Mouse (Mus musculus) right cerebral cortex, postnatal 10 days (tissue): ENCODE measurements at regions not wholly inside any gene's neighbourhood (a gene's known extent, or its start where the extent isn't known, plus 50 kb on each side); places are given as distances from the start of the nearest gene placed in this dataset.
A peak's percentile ranks its signal among the peaks of the same experiment; 100 is the strongest.

Experiments
- DNase-seq, 2 experiments: peaks; one replicate each; pipeline ENCODE4 v3.0.0; 2021; ENCODE audit warnings: low spot score in 2 of 2

DNA sequence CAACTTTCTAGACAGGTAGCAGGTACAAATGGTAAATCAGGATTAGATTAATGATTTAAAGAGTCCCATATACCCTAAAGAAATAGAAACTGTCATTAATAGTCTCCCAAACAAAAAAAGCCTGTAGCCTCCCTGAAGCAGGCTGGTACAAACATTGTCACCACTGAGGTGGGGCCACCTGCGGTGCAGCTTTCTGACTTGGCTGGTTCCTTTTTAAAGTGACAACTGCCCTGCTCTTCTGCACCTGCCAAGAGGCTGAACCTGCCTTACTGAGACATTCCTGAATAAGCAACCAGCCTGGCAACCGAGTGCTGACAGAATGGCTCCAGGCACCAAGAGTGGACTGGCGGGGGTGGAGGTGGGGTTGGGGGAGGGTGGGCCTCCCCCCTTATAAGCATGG lies 687.0 kb upstream of the Vrk2 start:
- DNase-seq: no peak

DNA sequence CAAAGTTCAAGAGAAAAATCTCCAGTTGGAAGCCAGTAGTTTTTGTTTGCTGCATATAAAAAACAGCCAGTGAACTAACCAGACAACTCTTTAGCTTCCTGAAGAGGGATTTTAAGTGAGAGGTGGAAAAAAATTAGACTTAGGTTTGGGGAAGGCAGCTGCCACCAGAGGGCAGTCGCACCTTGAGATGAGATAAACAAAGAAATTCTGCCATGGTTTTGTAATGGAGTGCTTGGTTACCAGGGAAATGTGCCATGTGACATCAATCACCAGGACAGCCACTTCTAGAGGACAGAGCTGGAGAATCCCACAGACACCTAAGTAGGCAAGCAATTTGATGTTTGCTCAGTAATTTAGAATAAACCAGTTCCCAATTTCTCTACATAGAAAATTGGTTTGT lies 670.5 kb upstream of the Vrk2 start:
- peak; percentile 31 to 64 for DNase-seq

DNA sequence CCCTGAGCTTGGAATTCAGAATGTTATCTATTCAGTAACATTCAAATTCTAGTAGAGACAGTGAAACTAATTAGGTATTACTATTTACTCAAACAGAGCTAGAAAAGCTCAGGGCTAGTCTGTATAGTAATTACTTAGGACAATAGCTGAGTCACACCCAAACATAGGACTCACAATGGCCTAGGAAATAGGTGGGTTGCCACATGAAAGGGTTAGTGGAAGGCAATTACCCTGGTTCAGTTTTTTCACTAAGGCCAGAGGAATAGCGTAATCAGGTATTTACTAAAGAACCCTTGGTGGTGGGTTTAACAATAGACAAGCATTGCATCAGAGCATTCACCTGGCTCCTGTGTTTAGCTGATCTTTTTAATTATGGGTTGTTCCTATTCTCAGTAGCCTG lies 664.7 kb upstream of the Vrk2 start:
- DNase-seq: no peak

DNA sequence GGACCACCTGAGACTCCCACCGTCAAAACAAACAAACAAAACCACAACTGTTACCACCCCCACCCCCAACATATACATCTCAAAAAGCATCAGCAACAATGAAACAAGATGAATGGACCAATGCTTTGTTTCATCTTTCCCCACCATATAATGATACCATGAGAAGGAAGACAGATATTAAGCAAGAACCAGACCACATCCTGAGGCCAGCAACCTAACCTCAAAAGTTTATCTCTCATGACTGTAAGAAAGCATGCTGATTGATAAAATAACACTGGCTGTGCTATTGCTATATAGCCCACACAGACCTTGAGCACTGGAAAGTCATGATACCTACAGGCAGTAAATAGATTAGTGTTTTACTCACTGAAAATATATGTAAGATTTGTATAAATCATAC lies 642.1 kb upstream of the Vrk2 start:
- DNase-seq: no peak

DNA sequence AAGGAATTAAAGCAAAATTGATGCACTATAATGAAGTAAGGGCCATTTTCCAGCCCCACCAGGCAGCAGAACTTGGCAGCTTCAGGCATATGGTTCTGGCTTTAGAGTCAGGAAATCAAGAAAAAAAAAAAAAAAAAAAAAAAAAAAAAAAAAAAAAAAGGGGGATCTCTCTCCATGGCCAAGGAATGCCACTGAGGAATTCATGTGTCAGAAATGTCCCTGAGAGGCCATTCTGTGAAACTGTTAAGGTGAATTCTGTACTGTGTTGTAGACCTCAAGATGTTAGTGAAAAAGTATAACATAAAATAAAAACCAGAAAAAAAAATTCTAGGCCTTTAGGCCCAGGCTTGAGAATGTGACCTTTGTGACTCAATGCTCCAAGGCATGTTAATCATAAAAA lies 632.7 kb upstream of the Vrk2 start:
- no peak for DNase-seq

DNA sequence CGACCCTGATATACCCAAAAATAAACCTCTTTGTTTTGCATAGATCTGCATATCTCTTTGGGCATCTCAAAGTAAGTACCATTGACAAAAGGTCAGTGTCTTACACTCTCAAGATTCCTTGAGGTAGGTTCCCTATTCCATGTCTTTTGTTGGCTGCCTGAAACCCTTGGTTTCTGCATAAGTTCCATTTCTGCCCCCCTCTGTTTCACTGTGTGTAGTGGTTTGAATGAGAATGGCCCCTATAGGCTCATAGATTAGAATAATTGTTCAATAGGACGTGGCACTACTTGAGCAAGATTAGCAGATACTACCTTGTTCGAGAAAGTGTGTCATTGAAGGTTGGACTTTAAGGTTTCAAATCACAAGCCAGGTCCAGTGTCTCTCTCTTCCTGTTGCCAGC lies 628.6 kb upstream of the Vrk2 start:
- no peak for DNase-seq

DNA sequence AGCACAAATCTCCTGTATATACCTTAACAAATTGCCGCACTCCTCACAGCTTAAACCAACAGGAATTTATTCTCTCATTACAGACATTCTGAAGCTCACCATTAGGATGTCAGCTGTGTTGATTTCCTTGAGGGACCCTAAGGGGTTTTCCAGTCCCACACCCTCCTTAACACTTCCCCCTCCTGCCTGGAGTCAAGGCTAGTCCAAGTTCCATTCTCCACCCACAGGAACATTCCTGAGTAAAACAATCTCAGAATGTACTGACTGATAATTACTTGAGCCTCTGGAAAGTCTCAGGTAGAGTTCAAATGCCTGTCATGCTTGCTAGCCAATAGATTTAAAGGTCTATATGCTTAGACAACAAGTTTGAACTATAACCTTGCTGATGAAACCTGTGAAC lies 628.2 kb upstream of the Vrk2 start:
- no peak for DNase-seq

DNA sequence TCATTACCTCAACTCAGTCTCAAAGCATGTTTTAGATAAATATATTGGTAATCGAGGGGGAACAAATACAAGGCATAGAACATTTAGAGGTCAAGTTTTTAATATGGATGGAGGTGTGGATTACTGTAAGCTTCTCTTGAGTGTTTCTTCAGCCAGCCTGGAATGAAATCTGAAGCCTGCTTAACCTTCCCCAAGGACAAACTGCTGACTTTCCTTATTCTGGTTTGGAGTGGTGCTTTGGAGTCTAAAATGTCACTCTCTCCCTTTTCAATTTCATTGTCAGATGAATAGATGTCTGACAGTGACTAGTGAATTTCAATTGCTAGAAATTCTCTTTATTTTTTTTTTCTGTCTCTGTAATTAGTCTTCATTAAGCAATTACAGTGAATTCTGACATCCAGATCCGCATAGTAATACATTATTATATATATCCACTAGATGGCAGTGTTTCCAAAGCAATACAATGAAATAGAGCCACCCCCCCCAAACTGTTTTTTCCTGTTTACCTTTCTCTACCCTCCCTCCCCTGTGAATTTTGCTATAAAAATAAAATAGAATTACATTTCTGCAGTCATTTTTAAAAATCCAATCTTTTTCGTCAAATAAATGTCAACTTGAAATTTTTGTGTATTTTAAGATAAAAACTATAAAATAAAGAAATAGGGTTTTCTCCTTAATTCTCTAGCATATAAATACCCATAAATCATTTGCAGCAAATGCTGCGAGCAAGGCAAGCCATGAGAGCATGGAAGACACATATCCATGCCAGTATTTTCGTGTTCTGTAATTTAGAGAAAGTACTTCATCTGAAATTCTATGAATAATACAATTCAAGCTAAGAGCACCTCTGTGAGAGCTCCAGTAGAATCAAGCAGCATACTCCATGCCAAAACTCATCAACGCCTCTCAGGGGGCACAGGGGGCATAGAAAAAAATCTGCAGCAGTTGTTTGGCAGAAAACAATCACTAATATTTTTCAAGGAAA lies 626.2 kb upstream of the Vrk2 start:
- DNase-seq: no peak

DNA sequence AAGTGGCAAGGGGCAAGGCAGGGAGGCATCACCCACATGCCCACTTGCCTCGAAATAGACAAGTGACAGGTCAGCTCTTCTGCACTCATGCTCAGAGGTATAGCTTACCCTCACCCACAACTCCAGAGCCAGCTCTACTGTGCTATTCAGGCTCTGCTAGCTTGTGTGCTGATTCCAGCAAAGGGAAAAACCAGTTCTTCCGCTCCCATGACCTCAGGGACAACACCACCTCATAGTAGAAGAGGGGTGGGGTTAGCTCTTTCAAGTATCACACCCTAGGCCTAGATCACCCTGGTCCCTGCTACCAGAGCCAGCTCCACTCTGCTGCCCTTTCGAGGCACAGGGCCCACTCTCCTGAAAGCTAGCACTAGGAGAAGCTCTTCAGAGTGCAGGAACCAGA lies 622.0 kb upstream of the Vrk2 start:
- no peak for DNase-seq

DNA sequence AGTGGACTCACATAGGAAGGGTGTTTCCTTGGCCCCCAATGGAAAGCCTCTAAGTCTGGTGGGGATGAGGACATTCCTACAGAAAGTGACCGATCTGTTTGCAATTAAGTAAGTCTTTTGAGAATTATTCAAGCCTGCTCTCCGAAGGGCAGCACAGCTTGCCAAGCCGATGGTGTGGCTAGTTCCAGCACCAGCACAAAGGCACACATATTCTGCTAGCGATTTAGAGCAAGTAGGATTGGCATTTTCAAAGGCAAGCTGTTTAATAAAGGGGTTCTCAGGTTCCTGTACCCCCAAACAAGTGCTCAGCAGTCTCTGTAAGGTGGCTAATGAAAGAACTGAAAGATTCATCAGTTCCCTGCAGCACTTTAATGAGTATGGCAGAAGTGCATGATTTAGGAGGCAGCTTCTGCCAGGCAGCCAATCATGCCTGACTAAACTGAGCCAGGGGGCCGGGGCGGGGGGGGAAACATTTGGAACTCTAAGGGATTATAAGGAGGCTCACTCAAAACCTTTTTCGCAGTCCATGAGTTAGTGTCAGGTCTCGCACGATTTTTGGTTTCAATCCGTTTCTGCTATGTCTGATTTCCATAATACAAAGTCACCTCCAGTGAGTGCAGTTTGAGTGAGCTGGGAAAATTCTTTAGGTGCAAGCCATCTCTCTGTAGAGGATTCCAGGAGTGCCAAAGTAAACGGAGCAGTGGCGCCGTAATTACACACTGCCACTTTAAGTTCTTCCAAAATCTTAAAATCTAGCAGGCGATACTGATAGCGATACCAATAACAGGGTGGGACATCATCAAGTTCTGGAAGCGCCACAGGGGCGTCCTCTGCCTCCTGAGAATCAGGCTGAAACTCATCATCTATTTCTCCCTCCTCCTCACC lies 609.8 kb upstream of the Vrk2 start:
- DNase-seq: no peak

DNA sequence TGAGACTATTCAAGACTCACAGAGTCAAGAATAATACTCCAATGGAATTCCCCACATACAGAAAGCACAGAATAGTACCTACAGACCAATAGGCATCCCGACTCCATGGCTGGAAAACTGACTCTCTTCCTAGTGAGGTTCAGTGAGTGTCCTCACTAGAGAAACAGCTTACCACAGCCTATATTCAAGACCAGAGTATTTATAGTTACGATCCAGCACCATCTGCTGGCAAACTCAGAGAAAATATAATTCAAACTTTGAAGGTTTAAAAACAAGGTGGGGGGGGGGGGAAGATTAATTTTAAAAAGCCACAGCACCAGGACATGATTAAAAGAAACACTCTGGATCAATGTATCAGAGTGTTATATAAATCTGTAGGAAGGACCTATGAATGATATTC lies 590.2 kb upstream of the Vrk2 start:
- DNase-seq: peak in 1 of 2 experiments; percentile 19

DNA sequence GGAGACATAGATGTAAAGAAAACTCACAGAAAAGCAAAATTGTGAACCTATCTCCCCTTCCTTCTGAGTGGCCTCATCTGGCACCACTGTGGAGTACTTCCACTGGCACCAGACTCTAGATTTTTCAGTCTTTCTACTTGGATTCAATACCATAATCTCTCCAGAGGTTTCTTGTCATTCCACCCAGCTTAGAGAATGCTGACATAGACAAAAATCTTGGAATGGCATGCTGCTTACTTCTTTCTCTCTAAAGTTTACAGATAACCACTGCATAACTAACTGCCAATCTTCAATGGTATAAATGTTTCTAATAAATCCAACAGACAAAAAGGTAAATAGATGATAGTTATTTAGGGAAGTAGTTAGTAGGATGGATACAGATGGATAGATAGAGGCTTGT lies 589.6 kb upstream of the Vrk2 start:
- no peak for DNase-seq

DNA sequence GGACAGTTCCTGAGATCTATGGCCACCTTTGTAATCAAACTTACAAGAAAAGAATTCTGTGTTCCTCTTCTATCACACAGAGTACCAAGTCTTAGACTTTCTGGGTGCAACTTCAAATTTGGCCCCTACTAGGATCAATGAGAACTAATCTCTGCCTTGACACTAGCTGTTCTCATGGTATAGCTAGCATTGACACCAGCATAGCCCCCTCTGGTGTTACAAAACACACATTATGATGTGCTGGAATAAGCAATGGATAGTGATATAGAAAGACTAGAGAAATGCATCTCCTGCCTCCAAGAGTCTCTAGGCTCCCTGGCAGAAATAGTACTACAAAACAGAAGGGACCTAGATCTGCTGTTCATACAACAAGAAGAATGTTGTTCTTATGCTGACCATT lies 566.6 kb upstream of the Vrk2 start:
- DNase-seq: no peak
